Mouse (Mus musculus): ENCODE measurements around the gene Sh2d6. TPM values are rescaled to one million over a fixed set of nuclear protein-coding genes. Genes with fewer than 3 reads are reported as not detected.
A peak's percentile ranks its signal among the peaks of the same experiment; 100 is the strongest.

Sh2d6 gene
- total and polyA plus RNA-seq, 2 experiments from 2014 or later, result not detected

DNA sequence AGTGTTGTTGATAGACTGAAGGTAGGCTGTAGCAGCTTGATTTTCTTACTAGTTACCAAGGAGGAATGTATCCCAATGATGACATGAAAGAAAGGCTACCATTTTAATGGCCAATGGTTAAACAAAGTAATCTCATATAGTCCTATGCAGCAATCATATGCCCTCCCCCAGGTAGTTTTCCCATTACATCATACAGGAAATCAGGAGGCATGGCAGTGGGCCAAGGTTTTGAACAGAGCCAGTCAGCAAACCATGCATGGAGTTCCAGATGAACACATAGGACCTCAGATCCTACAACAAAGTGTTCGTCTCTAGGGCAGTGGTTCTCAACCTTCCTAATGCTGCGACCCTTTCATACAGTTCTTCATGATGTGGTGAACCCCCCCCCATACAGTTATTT lies 17.6 kb downstream of the Sh2d6 start:
- Histone ChIP-seq H3K27me3 (ENCODE audit: control insufficient read depth, insufficient read depth, low read length) (no peaks in the 10 kb centered on the region), H3K9me3 (replicated peaks; ENCODE audit: control insufficient read depth, low read length) (no peaks in the 10 kb centered on the region), H3K9ac (replicated peaks; ENCODE audit: low read depth, low read length) (no peak overlapping the region), H3K4me1 (ENCODE audit: control insufficient read depth, insufficient read depth) (peaks cover 8% of the 10 kb centered on the region; the same call in 1 of the 2 replicates), H3K4me2 (ENCODE audit: low read depth, low read length) (no peak overlapping the region), H3K4me3 (ENCODE audit: low read depth, low read length) (no peak overlapping the region), H3K36me3 (replicated peaks; ENCODE audit: control insufficient read depth, insufficient read depth, low read length) (no peaks in the 10 kb centered on the region), H3K27ac (ENCODE audit: low read depth) (no peak overlapping the region)
- WGBS, result 67% methylated on average over 2 of the region's 2 CpGs
- ATAC-seq (ENCODE audit: insufficient read depth, low read depth) (no peak), DNase-seq (ENCODE audit: low spot score) (no peak)
- TF ChIP-seq CTCF (IDR thresholded peaks at IDR 0.05; ENCODE audit: low read depth) (no peak), EP300 (IDR thresholded peaks at IDR 0.05; ENCODE audit: low read depth) (no peak)

- Histone ChIP-seq H3K36me3 (replicated peaks; ENCODE audit: control insufficient read depth, insufficient read depth, low read length) (no peaks in the 10 kb centered on the region), H3K27me3 (ENCODE audit: control insufficient read depth, insufficient read depth, low read length) (no peaks in the 10 kb centered on the region), H3K9ac (replicated peaks; ENCODE audit: low read depth, low read length) (no peak overlapping the region), H3K4me3 (ENCODE audit: low read depth, low read length) (no peak overlapping the region), H3K4me2 (ENCODE audit: low read depth, low read length) (no peak overlapping the region), H3K9me3 (replicated peaks; ENCODE audit: control insufficient read depth, low read length) (no peaks in the 10 kb centered on the region), H3K27ac (ENCODE audit: low read depth) (no peak overlapping the region), H3K4me1 (ENCODE audit: control insufficient read depth, insufficient read depth) (peaks cover 8% of the 10 kb centered on the region; the same call in 1 of the 2 replicates)
- DNase-seq (ENCODE audit: low spot score) (no peak), ATAC-seq (ENCODE audit: insufficient read depth, low read depth) (no peak)
- TF ChIP-seq EP300 (IDR thresholded peaks at IDR 0.05; ENCODE audit: low read depth) (no peak), CTCF (IDR thresholded peaks at IDR 0.05; ENCODE audit: low read depth) (no peak)
These were observed 18.2 kb downstream of the Sh2d6 start for GRCm38 (mm10) chr6:72503309-72503708.

GRCm38 (mm10) chr6:72498950-72499349 lies 22.6 kb downstream of the Sh2d6 start:
- 47% methylated on average over 5 of the region's 5 CpGs for WGBS
- H3K9ac ChIP-seq (replicated peaks; ENCODE audit: low read depth, low read length), result no peak overlapping the region
- no peaks in the 10 kb centered on the region for H3K9me3 ChIP-seq (replicated peaks; ENCODE audit: control insufficient read depth, low read length)
- peaks cover 2% of the 10 kb centered on the region; the same call in 1 of the 2 replicates for H3K4me1 ChIP-seq (ENCODE audit: control insufficient read depth, insufficient read depth)
- H3K36me3 ChIP-seq (replicated peaks; ENCODE audit: control insufficient read depth, insufficient read depth, low read length), result no peaks in the 10 kb centered on the region
- DNase-seq (ENCODE audit: low spot score) (peak; percentile 35), ATAC-seq (ENCODE audit: insufficient read depth, low read depth) (no peak; the same call in 1 of the 2 replicates)
- H3K4me3 ChIP-seq (ENCODE audit: low read depth, low read length), result no peak overlapping the region
- TF ChIP-seq CTCF (IDR thresholded peaks at IDR 0.05; ENCODE audit: low read depth) (no peak), EP300 (IDR thresholded peaks at IDR 0.05; ENCODE audit: low read depth) (no peak)
- no peak overlapping the region for H3K27ac ChIP-seq (ENCODE audit: low read depth)
- H3K27me3 ChIP-seq (ENCODE audit: control insufficient read depth, insufficient read depth, low read length), result no peaks in the 10 kb centered on the region
- no peak overlapping the region for H3K4me2 ChIP-seq (ENCODE audit: low read depth, low read length)

- peaks cover 24% of the 10 kb centered on the region for H3K4me1 ChIP-seq (ENCODE audit: control insufficient read depth, insufficient read depth)
- WGBS, result 11% methylated on average over 6 of the region's 6 CpGs
These were observed 28.6 kb downstream of the Sh2d6 start for GRCm38 (mm10) chr6:72492892-72493291.

DNA sequence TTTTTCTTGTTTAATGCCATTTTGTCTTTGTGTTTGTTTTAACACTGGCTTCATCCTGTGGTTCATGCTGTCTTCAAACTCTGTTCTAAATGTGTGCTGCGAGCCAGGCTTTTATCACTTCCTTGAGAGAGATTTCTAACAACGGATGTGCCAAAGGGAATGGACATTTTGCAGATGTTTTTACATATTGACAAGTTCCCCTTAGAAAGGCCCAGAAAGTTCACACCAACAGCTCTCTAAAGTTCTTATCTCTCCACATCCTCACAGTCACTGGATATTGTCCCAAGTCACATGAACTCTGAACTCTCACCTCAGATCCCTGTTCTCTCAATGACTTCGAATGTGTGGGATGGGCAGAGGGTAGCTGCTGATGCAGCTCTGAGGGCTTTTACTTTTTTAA lies 30.4 kb downstream of the Sh2d6 start:
- peak; percentile 36 for DNase-seq (ENCODE audit: low spot score)
- no peak overlapping the region for H3K4me2 ChIP-seq (ENCODE audit: low read depth, low read length)
- no peaks in the 10 kb centered on the region for H3K27me3 ChIP-seq (ENCODE audit: control insufficient read depth, insufficient read depth, low read length)
- peaks cover 24% of the 10 kb centered on the region for H3K4me1 ChIP-seq (ENCODE audit: control insufficient read depth, insufficient read depth)
- H3K36me3 ChIP-seq (replicated peaks; ENCODE audit: control insufficient read depth, insufficient read depth, low read length), result no peaks in the 10 kb centered on the region
- H3K4me3 ChIP-seq (ENCODE audit: low read depth, low read length), result no peak overlapping the region
- no peak for ATAC-seq (ENCODE audit: insufficient read depth, low read depth)
- no peak overlapping the region for H3K9ac ChIP-seq (replicated peaks; ENCODE audit: low read depth, low read length)
- TF ChIP-seq CTCF (IDR thresholded peaks at IDR 0.05; ENCODE audit: low read depth) (no peak), EP300 (IDR thresholded peaks at IDR 0.05; ENCODE audit: low read depth) (no peak)
- no peaks in the 10 kb centered on the region for H3K9me3 ChIP-seq (replicated peaks; ENCODE audit: control insufficient read depth, low read length)
- WGBS, result 20% methylated on average over 3 of the region's 3 CpGs
- H3K27ac ChIP-seq (ENCODE audit: low read depth), result no peak overlapping the region

More at GRCm38 (mm10) chr6:72492892-72493291, 28.6 kb downstream of the Sh2d6 start:
- Histone ChIP-seq H3K27me3 (ENCODE audit: control insufficient read depth, insufficient read depth, low read length) (no peaks in the 10 kb centered on the region), H3K36me3 (replicated peaks; ENCODE audit: control insufficient read depth, insufficient read depth, low read length) (no peaks in the 10 kb centered on the region), H3K9ac (replicated peaks; ENCODE audit: low read depth, low read length) (no peak overlapping the region), H3K4me2 (ENCODE audit: low read depth, low read length) (no peak overlapping the region), H3K4me3 (ENCODE audit: low read depth, low read length) (no peak overlapping the region), H3K27ac (ENCODE audit: low read depth) (peak overlapping the region; percentile 43; the same call in 1 of the 2 replicates), H3K9me3 (replicated peaks; ENCODE audit: control insufficient read depth, low read length) (no peaks in the 10 kb centered on the region)
- TF ChIP-seq EP300 (IDR thresholded peaks at IDR 0.05; ENCODE audit: low read depth), result peak; percentile 68; the same call in 1 of the 2 replicates
- TF ChIP-seq CTCF (IDR thresholded peaks at IDR 0.05; ENCODE audit: low read depth), result no peak
- no peak for DNase-seq (ENCODE audit: low spot score)
- ATAC-seq (ENCODE audit: insufficient read depth, low read depth), result peak; percentile 13; the same call in 1 of the 2 replicates

- no peak overlapping the region for H3K9ac ChIP-seq (replicated peaks; ENCODE audit: low read depth, low read length)
- no peak overlapping the region for H3K4me2 ChIP-seq (ENCODE audit: low read depth, low read length)
- H3K4me1 ChIP-seq (ENCODE audit: control insufficient read depth, insufficient read depth), result peaks cover 24% of the 10 kb centered on the region
- no peak for TF ChIP-seq EP300 (IDR thresholded peaks at IDR 0.05; ENCODE audit: low read depth)
- TF ChIP-seq CTCF (IDR thresholded peaks at IDR 0.05; ENCODE audit: low read depth), result no peak
- ATAC-seq (ENCODE audit: insufficient read depth, low read depth) (0 out of 2 replicates have a peak, but pooled peaks have one; percentile 36), DNase-seq (ENCODE audit: low spot score) (no peak)
- H3K9me3 ChIP-seq (replicated peaks; ENCODE audit: control insufficient read depth, low read length), result no peaks in the 10 kb centered on the region
- no peaks in the 10 kb centered on the region for H3K36me3 ChIP-seq (replicated peaks; ENCODE audit: control insufficient read depth, insufficient read depth, low read length)
- H3K27me3 ChIP-seq (ENCODE audit: control insufficient read depth, insufficient read depth, low read length), result no peaks in the 10 kb centered on the region
- H3K4me3 ChIP-seq (ENCODE audit: low read depth, low read length), result no peak overlapping the region
- H3K27ac ChIP-seq (ENCODE audit: low read depth), result 0 out of 2 replicates have a peak overlapping the region, but pooled peaks have one; percentile 13
These were observed 32.0 kb downstream of the Sh2d6 start for GRCm38 (mm10) chr6:72489534-72489933.

All from heart, postnatal 0 days (tissue).